Mouse (Mus musculus) 3134 (cell line): ENCODE results near the gene Cops9.

ENCODE experiments used
- DNase-seq: peaks from one replicate; pipeline ENCODE4 v3.0.0-alpha.2; 2011; ENCODE audit warnings: low spot score; ENCODE audit not compliant: insufficient read length; ENCODE audit errors: extremely low read depth

Gene Cops9

DNA sequence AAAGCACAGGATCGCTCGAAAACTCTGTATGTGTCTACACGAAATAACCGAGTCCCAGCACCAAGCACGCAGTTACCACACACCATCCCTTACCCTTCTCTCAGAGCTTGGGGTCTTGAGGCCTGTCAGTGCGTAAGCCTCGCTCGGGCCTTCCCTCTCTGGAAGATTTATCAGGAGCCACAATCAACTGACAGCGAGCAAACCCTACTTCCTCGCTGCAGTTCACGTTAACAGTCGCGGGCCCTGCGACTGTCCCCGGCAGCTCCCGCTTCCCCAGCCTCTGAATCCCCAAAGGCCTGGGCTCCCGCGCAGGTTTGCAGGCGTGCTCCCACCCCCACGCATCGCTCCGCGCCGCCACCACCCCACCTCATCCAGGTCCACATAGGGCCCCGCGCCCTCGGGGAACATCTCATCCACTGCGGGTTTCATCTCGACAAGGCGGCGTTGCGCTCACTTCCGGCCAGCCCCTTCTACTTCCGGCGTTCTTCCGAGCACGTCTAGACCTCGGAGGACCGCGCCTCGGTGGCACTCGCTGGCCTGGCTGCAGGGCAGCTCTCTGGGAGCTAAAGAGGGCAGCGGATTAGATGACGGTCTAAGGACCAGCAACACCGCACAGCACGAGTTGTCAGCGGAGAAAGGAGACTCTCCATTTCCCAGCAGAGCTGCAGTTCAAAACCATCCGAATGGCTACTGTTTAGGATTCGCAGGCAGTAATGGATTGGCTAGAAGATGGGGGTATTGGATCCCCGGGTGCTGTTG lies at the start of gene Cops9:
TSS of gene Cops9 (minus strand) at position 472 of the 759 bp plus-strand sequence.
- peak; percentile 90 for DNase-seq

DNA sequence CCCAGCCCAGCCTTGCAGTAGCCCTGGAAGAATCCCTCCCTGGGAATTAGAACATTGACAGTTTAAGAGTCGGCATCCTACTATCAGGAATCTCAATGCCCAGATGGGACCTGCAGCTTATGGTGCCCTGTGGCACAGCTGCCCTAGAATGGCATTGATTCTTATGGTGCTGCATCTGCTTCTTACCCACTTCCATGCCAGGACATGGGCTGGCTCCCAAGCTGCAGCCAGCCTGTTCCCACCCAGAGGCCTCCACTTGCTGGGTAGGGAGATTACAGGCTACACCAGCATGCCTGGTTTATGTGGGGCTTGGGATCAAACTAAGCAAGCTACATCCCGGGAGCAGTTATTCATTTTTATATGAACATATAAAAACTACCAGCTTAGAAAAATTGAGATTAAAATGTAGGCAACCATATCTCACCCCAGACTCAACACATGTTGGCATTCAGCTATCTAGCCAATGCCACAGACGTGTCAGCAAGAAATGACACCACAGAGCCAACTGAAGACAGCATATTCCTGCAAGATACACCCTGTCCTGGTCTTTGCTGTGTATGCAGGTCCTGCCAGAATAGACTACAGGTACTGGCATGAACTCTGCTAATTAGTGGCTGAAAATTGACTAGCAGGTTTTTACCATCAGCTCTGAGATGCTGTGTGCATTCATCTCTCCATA lies 49.5 kb upstream of the Cops9 start:
- no peak for DNase-seq

DNA sequence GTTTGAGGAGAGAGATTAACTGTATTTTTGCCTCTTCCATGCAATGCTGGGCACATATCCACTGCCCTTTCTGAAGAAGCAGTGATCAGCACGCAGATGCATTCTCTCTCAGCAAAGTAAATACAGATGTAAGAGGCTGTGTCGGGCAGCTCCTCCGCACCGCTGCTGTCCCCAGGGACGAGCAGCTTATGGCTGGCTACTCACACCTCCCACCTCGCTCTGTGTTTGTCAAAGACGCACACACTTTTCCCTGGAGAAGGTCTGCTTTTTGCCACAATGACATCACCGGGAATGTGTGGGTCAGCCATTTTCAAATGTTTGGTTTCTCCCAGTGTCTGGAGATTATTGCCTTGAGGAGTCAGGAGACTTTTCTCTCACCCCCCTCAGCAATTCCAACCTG lies 45.2 kb upstream of the Cops9 start:
- no peak for DNase-seq

DNA sequence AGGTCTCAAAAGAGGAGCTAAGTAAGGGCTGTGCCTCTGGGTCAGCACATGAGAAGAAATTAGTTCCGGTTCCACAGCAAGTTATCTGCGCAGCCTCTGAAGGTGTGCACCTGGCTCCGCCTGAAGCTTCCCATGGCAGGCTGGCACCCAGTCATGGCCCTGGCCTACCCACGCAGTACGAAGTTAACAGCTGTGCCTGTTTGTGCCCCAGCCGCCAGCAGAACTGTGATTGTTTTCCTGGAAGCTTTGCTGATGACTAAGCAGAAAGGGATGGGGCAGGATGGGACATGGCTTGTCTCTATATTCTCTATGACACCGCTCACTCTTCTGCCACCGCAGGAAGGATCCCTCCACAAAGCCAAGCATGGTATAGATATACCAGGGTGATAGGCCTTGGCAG lies 41.4 kb upstream of the Cops9 start:
- DNase-seq, result peak; percentile 48

DNA sequence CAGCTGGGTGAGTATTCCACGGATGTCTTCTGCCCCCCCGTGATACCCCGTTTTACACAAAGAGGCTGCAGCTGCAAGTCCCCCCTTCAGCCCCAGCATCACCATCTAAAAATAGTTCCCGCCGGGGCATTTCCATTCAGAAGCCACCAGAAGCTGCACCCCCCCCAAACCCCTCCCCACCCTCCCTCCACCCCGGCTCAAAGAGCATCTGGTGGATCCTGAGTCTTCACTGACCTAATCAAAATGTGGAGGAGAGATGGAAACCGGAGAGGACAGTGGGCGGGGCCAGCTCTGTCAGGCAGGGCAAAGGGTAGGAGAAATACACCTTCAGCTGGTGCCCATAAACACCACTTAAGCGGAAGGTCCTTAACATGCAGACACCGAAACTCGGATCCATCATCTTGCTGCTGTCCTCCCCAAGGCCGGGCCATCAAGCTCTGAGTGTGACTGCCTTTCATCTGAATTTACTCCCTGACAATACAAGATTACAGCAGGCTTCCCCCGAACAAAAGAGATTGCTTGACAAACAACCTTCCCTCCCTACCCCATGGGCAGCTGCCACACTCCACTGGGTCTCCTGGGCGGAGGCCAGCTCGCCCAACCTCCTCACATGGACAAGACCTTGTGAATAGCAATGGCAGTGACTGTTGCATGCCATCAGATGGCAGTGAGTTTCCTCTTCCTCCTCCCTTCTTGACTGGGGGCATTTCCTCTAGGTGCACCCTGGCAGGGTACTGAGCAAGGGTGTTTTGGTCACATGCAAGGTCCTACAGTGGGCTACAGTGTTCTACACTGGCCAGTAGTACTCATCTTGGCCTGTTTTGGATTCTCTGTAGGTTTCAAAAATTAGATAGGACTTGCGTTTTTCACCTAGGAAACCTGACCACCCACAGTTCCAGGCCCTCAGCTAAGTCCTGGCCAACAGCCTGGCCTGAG lies 39.2 kb upstream of the Cops9 start:
- no peak for DNase-seq

DNA sequence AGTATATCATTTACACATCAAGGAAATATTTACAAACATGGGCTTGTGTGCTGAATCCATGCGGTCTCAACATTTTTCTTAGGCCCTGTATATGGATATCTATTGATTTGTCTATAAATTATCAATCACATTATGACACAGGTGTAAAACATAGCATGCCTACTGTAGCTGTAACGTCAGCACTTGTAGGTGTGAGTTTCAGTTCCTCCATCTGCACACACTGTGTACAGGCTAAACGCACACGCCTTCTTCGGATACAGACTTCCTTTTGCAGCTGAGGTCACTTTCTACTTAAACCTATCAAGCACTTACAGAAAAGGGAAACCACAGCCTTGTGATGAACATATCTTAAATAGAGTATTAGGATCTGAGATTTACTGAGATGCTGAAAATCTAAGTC lies 37.0 kb upstream of the Cops9 start:
- no peak for DNase-seq

DNA sequence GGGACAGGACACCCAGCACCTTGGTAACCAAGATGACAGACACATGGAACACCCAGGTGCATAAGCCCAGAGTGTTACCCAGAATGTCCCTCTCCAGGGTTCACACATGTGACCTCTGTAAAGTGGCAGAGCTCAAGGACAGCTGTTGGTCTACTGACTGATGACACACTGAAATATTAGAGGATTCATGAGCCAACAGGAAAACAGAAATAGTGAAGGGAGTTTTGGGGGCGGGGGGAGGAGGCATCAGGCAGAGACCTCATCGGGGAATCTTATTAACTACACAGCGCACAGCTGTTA lies 34.8 kb upstream of the Cops9 start:
- no peak for DNase-seq

DNA sequence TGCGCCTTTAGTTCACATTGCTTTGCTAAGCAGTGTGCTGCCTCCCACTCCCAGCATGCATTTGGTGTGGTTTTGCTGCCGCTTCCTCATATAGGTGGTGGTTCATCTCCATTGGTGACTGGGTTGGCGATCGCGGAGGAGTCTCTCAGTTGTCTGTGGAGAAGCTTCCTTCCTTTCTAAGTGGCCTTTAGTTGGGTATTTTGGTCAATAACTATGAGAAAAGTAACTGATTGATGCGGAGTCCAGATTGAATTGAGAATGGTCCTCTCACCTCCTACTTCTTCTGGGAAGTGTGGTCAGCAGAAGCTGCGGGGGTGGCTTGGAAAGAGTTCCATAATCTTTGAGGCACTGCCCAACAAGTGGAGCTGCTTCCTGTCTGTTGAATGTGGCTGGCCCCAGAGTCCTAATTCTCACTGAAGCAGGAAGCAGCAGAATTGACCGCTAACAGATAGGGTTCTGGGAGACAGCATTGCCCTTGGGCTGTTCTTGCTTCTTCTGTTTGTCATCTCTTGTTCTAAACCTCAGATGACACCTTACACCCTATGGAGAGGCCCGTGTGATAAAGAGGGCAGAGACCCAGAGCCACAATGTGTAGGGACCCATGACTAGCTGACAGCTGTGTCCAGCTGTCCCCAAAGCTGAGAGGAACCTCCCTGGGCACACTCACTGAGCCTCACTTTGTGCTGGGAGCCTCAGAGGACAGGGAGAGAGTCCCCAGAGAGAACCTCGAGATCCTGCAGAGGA lies 34.3 kb upstream of the Cops9 start:
- DNase-seq, result no peak

DNA sequence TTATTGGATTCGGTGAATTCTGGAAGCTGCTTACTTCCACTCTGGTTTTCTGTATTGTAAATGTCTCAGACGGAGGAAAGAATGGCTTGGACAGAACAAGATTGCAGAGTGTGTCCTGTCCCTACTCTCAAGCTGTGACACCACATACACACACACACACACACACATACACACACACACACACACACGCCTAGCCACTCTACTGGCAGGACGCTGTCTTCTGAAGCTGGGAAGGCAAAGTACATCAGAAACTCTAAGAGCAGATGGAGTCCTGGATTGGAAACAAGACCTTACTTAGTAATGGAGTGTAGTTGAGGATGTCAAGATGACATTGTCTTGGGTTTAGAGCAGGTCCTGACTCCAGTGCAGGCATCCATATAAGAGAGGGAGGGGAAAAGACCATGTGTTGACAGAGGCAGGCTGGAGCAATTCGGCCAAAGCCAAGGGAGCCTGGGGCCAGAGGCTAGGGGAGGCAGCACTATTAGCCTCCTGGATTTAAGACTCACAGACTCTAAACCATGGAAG lies 31.5 kb upstream of the Cops9 start:
- DNase-seq, result no peak

DNA sequence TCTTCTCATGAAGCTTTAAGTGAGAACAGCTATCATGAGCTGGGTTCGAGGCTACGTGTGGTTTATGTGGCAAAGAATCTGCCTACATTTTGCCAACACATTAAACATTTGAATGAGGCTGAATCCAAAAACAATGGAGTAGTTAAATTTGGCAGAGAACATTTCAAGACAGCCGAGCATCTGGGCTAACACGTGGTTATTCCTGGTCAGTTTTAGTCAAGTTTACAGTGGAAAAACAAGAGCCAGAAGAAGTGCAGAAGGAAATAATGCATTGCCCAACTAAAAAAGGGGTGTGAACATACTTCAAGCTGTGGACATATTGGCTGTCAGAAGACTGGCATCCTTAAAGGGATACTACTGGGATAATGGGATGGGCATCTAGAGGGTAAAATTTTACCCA lies 29.5 kb upstream of the Cops9 start:
- DNase-seq, result no peak

DNA sequence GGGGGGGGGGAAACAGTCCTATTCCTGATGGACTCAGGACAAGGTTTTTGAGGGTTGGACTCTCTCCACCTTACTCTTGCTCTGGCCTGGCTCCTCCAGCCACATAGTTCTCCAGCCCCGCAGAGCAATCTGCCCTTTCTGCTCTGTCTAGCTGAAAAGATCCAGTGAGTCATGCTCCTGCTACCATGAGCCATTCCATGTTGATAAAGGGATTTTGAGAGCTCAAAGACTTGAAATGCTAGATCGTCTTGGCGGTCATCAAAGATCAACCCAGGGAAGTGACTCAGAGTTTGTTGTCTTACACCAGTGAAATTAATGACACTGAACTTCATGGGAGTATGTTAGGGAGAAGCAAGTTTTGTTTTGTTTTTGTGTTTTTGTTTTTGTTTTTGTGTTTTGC lies 27.6 kb upstream of the Cops9 start:
- DNase-seq, result no peak

DNA sequence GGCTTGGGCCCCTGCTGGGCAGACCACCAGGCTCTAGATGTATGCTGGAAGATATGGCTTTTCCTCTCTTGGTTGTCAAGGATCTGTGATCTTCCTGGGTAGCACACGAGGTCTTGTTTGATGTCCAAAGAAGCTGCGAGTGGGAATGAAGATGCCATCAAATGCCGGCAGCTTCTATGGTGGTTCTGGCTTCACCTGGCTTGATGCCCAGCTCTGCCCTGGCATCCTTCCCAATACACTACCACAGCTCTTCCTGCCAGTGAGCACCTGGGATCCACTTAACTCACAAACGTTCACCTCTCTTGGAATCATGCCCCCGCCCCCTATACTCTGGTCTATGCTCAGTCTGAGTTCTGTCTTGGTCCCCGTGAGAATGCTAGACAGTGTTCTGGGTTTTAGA lies 25.3 kb upstream of the Cops9 start:
- DNase-seq, result no peak

DNA sequence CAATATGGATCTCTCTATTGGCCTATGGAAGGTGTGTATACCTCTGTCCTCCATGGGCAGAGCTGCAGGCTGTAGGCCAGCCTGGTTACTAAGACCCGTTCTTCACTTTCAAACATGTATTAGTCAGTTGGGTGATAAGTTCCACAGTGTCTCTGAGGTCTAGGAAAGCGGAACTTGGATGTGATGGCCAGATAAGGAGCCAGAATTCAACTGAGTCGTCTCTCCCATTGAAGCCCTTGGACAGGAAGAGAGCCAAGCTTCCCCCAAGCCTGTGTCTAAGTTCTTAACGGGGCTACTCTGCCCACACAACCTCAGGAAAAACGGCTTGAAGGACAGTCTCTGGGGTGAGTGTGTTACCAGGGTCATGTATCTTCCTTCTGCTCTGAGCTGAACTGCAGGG lies 17.6 kb upstream of the Cops9 start:
- DNase-seq, result no peak

DNA sequence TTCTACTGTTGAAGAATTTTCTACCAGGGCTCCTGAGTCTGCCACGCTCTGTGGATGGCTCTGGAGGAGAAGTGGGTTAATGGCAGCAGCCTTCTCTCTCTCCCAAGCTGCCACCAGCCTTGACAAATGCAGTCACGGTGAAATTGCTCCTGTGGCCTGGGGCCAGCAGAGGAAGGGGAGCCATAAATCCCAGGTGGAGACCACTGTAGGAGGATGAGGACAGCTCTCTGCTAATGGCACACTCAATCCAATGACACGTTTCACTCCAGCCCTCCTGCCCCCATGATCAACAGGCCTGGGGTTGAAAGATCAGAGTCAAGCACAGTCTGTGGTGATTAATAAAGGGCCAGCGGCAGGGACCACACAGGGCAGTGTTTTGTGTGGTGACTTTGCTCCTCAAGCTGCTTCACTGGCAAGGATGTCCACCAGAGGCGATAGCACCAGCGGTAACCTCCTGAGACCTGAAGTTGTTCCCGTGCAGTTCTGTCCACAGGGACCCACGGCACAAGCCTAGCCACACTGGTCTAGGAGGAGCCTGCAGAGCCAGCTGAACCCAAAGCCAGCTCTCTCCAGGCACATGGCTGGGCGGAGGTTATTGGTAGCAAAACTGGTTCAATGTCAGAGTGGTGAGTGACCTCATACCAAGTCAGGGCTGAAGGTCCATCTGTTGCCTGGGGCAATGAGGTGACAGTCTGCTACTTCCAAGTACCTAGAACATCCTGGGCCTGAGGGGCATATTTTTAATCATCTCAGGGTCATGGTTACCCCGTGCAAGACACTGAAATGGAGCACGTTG lies 15.4 kb upstream of the Cops9 start:
- DNase-seq, result no peak

DNA sequence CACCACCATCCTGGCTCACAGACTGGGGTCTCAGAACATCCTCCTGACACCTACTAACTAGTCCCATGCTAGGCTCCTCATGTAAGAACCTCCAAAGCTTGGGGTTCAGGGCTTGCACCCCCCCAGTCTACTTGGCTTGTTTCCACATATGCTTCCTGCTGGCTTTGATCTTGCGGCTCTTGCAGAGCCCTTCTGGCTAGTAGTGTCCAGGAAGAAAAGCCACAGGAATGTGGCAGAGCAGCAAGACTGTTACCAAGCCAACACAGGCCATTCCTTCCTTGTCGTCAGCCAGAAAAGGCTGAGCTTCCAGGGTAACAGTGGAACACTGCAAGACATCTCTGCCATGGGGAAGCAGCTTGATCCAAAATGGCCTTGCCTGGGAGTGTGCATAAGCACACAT lies 12.9 kb upstream of the Cops9 start:
- DNase-seq, result peak; percentile 70

DNA sequence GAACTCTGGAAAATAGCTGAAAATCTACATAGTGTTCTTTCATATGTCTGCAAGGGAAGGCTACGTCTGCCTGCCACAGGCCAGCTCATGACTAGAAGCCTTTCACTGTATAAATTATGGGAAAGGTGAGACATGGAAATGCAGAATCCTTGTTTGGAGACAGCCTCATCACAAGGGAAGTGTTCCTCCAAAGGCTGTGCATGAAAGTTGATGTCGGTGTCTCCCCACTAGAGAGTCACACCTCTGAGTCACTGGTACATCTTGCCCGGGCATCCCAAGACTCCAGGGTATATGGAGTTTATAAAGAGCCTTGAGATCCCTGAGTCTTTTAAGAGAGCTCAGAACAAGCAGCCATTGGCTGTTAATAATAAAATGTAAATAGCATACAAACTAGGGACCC lies 11.4 kb upstream of the Cops9 start:
- no peak for DNase-seq

DNA sequence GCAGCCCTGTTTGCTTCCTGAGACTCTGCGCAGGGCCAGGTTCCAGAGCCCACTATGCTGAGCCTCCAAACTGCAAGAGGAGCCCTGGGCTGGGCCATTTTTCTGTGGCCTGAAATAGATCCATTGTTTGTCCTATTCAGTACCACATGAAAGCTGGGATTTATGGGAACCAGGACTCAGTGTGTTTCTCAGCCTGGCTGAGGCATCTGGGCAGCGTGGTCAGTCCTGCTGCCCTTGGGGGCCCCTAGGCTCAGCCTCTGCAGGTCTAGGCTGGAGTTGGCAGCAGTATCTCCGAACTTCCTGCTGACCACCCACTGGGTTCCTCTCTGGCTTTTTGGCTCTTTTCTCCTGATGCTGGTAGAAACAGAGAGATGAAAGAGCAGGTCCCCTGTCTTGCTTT lies 9.7 kb upstream of the Cops9 start:
- DNase-seq, result no peak

DNA sequence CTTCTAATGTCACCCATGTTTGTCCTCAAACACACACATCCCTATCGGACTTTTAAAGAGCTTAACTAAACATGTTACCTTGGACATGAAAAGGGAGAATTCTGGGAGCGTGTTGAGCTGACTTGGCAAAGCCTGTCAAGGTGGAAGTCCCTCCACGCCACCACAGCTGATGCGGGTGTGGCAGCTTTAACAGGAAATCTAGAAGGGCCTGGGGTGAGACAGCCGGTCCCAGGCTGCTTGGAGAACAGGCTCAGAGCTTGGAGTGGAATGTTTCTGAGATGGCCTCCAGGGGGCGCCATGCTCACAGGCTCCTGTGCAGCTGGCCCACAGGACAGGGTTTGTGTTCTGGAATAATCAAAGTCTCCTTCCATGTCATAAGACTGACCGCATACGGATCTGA lies 6.9 kb upstream of the Cops9 start, which contains the start of gene Otos:
TSS of gene Otos (minus strand) at position 169 of the 400 bp plus-strand sequence.
- DNase-seq, result peak; percentile 70

DNA sequence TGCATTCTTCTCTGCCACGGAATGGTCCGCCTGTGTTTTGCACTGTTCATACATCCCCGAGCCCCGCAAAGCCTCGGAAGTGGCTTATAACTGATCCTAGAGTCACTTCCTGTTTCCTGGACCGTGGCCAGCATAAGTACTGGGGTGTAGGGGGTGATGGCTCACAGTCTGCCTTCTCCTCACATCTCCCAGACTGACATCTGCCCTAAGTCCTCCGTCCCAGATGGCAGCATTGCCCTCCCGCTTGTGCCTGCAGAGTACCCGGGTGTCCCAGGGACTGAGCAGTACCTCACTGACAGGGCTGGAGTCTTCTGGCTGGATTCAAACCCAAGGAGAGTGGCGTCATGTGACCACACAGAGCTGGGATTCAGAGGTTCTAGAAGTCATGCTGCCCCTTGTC lies 6.4 kb upstream of the Cops9 start:
- peak; percentile 61 for DNase-seq

DNA sequence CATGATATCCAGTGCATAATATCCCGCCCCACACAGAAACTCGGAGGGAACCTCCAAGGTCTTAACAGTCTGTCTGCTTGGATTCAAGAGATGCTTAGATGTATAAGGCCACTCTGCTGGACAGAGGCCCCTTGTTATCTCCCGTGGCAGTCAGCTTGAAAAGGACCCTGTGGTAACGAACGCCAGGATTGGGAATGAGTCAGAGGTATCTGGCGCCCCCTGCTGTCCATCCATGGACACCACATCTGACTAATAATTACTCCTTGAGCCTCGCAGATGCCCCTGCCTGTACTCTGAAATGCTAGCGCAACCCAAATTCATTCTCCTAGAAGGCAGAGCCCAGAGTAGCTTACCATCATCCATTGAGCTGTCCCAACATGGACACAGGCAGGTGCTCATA lies 6.0 kb upstream of the Cops9 start:
- peak; percentile 52 for DNase-seq
